Mouse (Mus musculus): ENCODE results near the gene Galnt16. TPM values are rescaled to one million over a fixed set of nuclear protein-coding genes. Genes with fewer than 3 reads are reported as not detected.

Galnt16 gene
- 16.3 and 21.6 TPM in 2 replicates for polyA plus RNA-seq (2015; fragmentation: Nextera tagmentation; extraction: Ambion mirVana)

DNA sequence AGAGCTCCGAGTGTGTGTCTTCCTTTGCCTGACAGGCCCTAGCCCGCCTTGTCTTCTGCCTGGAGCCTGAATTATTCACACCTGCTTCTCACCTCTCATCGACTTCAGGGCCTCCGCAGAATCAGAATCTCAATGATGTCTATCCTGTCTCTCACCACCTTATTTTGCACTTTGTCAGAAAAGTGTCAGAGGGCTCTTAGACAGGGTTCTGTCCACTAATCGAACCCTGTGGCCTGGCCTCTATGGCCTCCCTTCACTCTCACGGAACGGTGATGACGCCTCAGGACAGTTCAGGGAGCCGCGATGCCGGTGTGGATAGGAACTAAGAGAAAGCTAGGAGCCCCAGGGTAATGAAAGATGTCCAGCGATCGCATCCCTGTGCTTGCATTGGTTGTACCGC is at the start of gene Galnt16:
Gene Galnt16, plus strand, starts transcription at position 301 of the 400 bp plus-strand sequence.

DNA sequence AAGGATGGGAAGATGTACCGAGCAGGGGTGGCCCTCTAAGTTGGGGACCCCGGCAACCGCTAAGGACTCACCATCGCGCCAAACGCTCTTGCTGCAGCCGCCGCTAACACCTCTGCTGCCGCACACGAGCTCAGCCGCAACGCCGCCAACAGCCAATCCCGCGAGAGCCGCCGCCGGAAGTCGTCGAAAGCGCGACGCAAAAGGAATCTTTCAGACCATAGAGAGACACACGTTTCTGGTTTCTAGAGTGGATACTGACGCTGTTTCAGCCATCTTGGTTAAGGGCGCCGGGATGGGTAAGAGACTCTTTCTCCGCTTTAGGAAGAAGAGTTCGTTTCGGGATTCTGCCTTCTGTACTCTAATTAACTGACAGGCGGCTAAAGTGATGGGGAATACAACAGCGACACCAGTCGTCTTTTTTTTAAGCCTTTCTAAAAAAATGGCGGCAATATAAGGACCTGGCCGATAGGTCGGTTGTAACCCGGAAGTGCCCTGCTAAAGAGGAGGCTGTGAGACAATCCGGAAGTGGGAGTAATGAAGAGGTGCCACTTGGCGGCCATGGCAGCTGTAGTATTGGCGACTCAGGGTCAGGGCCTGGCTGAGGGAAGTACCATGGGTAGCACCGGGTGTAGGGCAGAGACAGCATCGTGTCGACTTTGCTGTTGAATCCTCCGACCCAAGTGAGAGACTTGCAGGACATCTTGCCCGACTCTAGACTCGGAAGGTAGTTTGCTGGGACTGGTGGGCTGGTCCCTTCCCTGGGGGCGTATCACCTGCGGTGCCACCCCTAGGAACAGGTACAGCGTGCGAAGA is 125.8 kb downstream of the Galnt16 start, which contains the start of the genes Slc39a9 and Erh:
Gene Slc39a9, plus strand, starts transcription at position 191 of the 813 bp plus-strand sequence.
Gene Erh, minus strand, starts transcription at position 649 of the 813 bp plus-strand sequence.

Other genes starting within 250 kb of the Galnt16 start
- gene Dcaf5, start 81.7 kb upstream of the Galnt16 start, polyA plus RNA-seq (2015; fragmentation: Nextera tagmentation; extraction: Ambion mirVana) = 7.7 and 8.0 TPM in 2 replicates
- gene Exd2, start 55.2 kb upstream of the Galnt16 start, polyA plus RNA-seq (2015; fragmentation: Nextera tagmentation; extraction: Ambion mirVana) = 17.0 and 21.1 TPM in 2 replicates
- gene Slc39a9, start 125.6 kb downstream of the Galnt16 start, polyA plus RNA-seq (2015; fragmentation: Nextera tagmentation; extraction: Ambion mirVana) = 7.7 and 8.7 TPM in 2 replicates
- 74.0 and 80.7 TPM in 2 replicates for gene Erh, start 126.1 kb downstream of the Galnt16 start, polyA plus RNA-seq (2015; fragmentation: Nextera tagmentation; extraction: Ambion mirVana)
- 0.08 and 0.19 TPM in 2 replicates for gene Plekhd1, start 174.3 kb downstream of the Galnt16 start, polyA plus RNA-seq (2015; fragmentation: Nextera tagmentation; extraction: Ambion mirVana)
- gene Ccdc177, start 242.4 kb downstream of the Galnt16 start, polyA plus RNA-seq (2015; fragmentation: Nextera tagmentation; extraction: Ambion mirVana) = 0.04 TPM in 1 of 2 replicates, not detected in the other